Comparison of ENCODE assay signal across 28 mouse cellular contexts in the genomic region with DNA sequence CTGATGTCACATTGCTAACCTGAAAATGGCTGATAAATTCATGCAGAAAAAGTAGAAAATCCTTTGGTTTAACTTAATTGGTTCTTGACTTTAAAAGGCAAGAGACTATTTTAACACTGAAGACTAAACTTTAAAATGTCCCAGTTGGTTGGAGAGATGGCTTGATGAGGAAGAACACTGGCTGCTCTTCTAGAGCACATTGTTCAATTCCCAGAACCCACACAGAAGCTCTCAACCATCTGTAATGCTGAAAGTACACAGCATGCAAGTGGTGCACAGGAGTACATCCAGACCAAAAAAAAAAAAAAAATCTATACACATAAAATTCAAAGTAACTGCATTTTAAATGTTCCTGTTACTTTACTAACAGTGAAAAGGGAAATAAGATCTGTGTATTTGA. TPM values are rescaled to one million over a fixed set of nuclear protein-coding genes. Genes with fewer than 3 reads are reported as not detected.
"Had no signal": no experiment of that assay in that cellular context is flagged by ENCODE, and none has a peak within 500 bp of the region (broad histone marks: within the 10 kb centered on the region; RNA-seq: fewer than 3 reads in every experiment).

No protein-coding gene starts in this region.

- H3K4me3 ChIP-seq: gastrocnemius, adult 2 months; heart, embryonic 10.5 days; heart, embryonic 12.5 days; hindbrain, embryonic 10.5 days; hindbrain, embryonic 12.5 days; kidney, embryonic 15.5 days; left cerebral cortex, adult 2 months; limb, embryonic 10.5 days; limb, embryonic 12.5 days; liver, embryonic 13.5 days; liver, embryonic 15.5 days had no signal

- H3K36me3 ChIP-seq: heart, embryonic 10.5 days; heart, embryonic 12.5 days; hindbrain, embryonic 10.5 days; hindbrain, embryonic 12.5 days; kidney, embryonic 15.5 days; limb, embryonic 10.5 days; limb, embryonic 12.5 days; liver, embryonic 13.5 days; liver, embryonic 15.5 days had no signal

- ATAC-seq: hindbrain, embryonic 16.5 days; intestine, embryonic 16.5 days had no signal

- H3K27ac ChIP-seq: gastrocnemius, adult 2 months; heart, embryonic 10.5 days; hindbrain, embryonic 10.5 days; hindbrain, embryonic 12.5 days; hindbrain, embryonic 14.5 days; kidney, embryonic 15.5 days; kidney, postnatal 0 days; left cerebral cortex, adult 2 months; limb, embryonic 10.5 days; limb, embryonic 12.5 days; liver, embryonic 13.5 days; liver, embryonic 15.5 days had no signal

- H3K4me1 ChIP-seq: heart, embryonic 10.5 days; heart, embryonic 12.5 days; hindbrain, embryonic 10.5 days; hindbrain, embryonic 12.5 days; kidney, embryonic 15.5 days; limb, embryonic 10.5 days; limb, embryonic 12.5 days; liver, embryonic 13.5 days; liver, embryonic 15.5 days had no signal

- H3K4me2 ChIP-seq: heart, embryonic 12.5 days; hindbrain, embryonic 12.5 days; hindbrain, embryonic 14.5 days; kidney, embryonic 15.5 days; limb, embryonic 12.5 days; liver, embryonic 11.5 days; liver, embryonic 13.5 days; liver, embryonic 15.5 days had no signal

- H3K9ac ChIP-seq: heart, embryonic 12.5 days; hindbrain, embryonic 12.5 days; hindbrain, embryonic 14.5 days; kidney, embryonic 15.5 days; limb, embryonic 12.5 days; liver, embryonic 13.5 days; liver, embryonic 15.5 days had no signal

- H3K27me3 ChIP-seq: heart, embryonic 12.5 days; hindbrain, embryonic 12.5 days; kidney, embryonic 15.5 days; limb, embryonic 12.5 days; liver, embryonic 13.5 days; liver, embryonic 15.5 days had no signal

- DNase-seq: gastrocnemius, adult 2 months; gastrocnemius, postnatal 10 days; gastrocnemius, postnatal 25 days; heart, adult 18-20 months; heart, postnatal 10 days; heart, postnatal 4 days; kidney, adult 11 months; kidney, adult 2 months; kidney, adult 9 months; kidney, postnatal 14 days; kidney, postnatal 36 days; liver; liver, embryonic 13.5 days had no signal

- H3K9me3 ChIP-seq: heart, embryonic 10.5 days; heart, embryonic 12.5 days; hindbrain, embryonic 10.5 days; hindbrain, embryonic 12.5 days; kidney, embryonic 15.5 days; limb, embryonic 10.5 days; limb, embryonic 12.5 days; liver, embryonic 13.5 days; liver, embryonic 15.5 days had no signal

RNA-seq across cellular contexts. Expression of gene Lurap1l, which starts 34.2 kb away (rescaled TPM):
- total RNA-seq: granulocyte monocyte progenitor cell, adult 5-6 weeks had no signal
